Mouse (Mus musculus): ENCODE data around the gene Ldb2.

The Ldb2 gene

GRCm38 (mm10) chr5:44799053-44799860 is at the start of gene Ldb2:
TSS of gene Ldb2 (minus strand) at chr5:44799680.
- no peak for DNase-seq (ENCODE audit: low read depth)

GRCm38 (mm10) chr5:44831287-44831686 is 31.8 kb upstream of the Ldb2 start:
- DNase-seq (ENCODE audit: low read depth) = no peak

- no peak for DNase-seq (ENCODE audit: low read depth)
These were observed 16.0 kb upstream of the Ldb2 start for GRCm38 (mm10) chr5:44815506-44815905.

DNA sequence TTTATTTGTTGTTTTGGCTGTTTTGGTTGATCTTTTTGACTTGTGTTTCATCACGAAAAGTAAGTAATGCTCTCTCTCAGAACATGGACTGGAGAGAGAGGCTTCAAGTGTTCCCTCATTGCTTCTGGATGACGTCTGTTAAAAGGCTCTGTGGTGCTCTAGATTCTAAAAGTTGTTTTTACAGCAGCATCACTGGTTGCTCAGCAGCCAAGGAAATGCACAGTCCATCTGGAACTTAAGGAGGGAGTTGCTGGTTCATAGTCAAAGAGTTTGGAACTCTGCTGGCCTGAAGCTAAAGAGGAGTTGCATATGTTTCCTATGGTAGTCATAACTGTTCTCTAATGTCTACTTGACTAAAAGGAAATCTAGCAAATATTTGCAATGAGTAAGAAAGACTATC is 6.5 kb upstream of the Ldb2 start:
- no peak for DNase-seq (ENCODE audit: low read depth)

DNA sequence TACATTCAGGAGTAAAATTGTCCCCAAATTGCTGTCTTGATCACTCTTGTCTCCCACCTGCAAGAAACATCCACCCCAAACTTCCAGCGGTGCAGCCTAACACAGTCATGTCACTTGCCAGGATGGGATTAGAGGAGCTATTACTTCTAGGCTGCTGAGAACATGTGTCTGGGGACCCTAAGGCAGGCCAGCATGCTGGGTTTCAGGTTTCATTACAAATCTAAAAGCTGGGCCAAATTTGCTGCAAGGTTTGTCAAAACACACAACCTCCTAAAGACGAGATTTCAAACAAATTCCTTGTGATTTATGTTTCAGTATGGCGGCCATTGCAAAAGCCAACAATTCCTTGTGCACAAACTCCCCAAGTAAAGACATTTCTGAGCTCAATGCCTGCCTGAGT is 1.6 kb upstream of the Ldb2 start:
- DNase-seq (ENCODE audit: low read depth) = no peak

GRCm38 (mm10) chr5:44799861-44800260 is 381 bp upstream of the Ldb2 start:
- DNase-seq (ENCODE audit: low read depth) = no peak

- no peak for DNase-seq (ENCODE audit: low read depth)
These were observed 987 bp downstream of the Ldb2 start for GRCm38 (mm10) chr5:44798493-44798892.

DNA sequence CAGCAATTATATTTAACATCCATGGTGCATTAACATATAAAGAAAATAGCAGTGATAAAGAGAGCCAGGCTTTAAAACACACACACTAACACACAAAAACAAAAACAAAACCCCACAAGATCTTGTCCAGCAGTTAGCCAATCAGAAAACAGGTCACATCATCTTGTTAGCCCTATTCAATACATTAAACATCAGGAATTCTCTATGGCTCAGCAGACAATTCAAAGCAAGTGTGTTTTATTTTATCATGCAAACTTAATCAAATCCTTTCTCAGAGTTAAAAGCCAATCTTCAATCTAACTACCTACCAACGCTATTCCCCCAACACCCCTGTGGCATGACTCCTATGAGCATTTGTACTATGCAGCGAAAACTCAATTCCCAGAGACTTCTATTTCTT is 1.4 kb downstream of the Ldb2 start:
- DNase-seq (ENCODE audit: low read depth) = no peak

GRCm38 (mm10) chr5:44784591-44784990 is 14.9 kb downstream of the Ldb2 start:
- no peak for DNase-seq (ENCODE audit: low read depth)

GRCm38 (mm10) chr5:44779340-44779739 is 20.1 kb downstream of the Ldb2 start:
- no peak for DNase-seq (ENCODE audit: low read depth)

DNA sequence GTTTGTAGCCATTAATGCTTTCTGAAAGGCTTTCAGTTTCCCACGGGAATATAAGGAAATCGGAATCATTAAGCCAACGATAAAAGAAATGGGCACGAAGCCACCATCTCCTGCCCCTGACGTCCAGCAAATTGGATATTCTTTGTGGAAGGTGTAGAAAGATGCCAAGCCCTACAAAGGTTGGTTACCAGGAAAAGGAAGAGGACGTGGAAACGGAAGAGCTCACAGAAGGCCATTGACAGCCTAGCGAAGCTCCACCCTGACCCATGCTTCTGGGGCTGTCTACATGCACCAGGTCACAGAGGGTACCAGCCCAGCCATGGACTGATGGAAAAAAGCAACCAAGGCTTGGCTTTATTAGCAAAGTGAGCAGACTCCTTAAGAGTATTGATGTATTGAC is 31.0 kb downstream of the Ldb2 start:
- DNase-seq (ENCODE audit: low read depth) = no peak

- DNase-seq (ENCODE audit: low read depth) = no peak
These were observed 34.6 kb downstream of the Ldb2 start for GRCm38 (mm10) chr5:44764911-44765310.

GRCm38 (mm10) chr5:44759178-44759577 is 40.3 kb downstream of the Ldb2 start:
- DNase-seq (ENCODE audit: low read depth) = no peak

DNA sequence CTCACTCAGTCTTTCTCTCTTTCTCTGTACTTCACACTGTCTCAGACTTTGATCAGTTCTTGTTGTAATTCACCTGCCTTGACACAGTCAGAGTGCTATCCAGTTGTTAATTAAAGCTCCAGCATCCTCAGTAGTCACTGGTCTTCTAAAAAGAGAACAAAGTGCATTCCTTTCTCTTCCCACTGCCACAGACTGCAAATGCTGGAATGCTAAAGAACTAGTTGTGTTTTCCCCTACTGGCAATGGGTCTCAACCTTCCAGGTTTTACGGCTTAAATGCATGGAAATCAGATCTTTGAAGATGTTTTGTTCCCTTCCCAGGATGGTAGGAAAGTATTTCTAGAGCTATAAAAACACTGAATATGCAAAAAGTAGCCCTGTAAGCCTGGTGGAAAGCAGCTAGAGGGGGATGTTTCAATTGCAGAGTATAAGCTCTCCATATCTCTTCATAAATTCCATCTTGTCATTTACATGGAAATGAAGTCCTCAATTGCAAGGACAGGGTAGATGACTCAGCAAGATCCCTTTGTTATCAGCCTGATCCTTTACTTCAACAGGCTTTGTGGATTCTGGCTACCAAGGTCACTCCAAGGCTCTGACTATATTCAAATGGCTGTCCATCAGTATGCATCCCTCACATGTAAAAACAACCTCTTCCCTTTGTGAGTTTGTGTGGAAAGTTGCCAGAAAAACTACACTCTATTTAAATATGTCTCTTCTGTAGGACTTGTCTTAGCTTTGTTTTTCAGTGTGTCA is 45.1 kb downstream of the Ldb2 start:
- DNase-seq (ENCODE audit: low read depth) = no peak

DNA sequence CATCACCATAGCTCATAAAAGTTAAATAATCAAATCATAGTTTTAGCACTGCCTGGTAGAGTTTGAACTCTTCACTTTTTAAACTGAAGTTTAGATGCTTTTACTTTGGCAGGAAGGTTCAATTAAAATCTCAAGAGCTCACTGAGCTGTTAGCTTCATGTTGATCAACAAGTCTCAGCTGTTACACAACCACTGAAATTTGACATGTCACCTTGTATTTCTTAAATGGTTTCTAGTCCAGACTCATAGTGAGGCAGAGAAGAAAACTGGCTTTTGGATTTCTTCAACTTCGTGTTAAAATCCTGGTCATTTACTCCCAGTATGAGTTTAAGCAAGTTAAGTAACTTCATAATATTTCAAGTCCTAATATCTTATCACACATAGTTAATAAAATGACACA is 53.8 kb downstream of the Ldb2 start:
- DNase-seq (ENCODE audit: low read depth) = no peak

- no peak for DNase-seq (ENCODE audit: low read depth)
These were observed 63.1 kb downstream of the Ldb2 start for GRCm38 (mm10) chr5:44736366-44736765.

DNA sequence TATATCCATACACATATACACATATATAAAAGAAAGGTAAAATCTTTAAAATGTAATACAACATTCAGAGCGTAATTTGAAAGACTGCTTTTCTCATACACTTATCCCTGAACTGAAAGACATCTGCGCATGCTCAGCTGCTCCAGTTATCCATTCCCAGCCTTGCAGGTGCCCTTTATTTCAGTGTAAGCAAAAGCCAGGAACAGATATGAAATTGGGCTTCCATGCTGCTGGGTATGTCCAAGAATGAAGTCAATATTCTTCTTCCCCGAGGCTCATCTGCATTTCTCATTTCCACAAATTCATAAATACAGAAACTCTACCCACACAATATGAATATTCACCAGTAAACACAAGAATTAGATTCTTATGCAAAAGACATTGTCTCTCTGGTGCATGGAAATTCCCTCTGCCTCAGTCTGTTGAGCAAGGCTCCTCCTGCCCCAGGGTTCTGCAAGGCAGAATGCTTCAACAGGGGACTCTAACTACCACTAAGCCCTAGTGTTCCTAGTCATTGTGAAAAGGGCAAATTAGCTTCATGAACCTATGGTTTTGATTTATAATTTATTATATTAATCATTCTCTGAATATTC is 65.3 kb downstream of the Ldb2 start:
- no peak for DNase-seq (ENCODE audit: low read depth)

DNA sequence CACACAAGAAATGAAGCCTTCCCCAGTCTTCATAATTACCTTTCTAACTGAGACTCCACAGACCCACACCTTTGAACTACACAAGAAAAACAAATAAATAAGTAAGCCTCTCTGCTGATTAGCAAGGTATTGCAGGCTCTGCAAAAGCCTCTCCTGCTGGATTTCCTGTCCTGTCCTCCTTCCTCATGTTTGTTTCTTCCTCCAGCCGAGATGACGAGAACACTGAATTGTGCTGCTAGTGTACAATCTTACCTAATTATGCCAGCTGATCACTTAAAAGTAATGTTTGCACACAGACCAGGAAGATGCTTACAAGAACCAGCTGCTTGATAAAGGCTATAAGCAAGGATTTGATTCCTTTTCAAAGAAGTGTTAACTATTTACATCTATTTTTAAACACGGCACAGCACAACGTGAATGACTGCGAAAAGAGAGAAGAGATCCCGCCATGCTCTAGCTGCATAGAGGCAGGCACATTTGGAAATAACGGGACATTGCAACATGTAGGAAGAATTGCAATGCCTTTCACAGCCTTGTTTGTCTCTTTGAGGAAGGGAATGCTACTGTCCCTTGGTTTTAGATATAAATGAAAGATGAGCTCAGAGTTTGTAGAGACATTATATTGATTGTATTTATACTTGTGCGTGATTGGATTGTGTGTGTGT is 69.7 kb downstream of the Ldb2 start:
- no peak for DNase-seq (ENCODE audit: low read depth)

DNA sequence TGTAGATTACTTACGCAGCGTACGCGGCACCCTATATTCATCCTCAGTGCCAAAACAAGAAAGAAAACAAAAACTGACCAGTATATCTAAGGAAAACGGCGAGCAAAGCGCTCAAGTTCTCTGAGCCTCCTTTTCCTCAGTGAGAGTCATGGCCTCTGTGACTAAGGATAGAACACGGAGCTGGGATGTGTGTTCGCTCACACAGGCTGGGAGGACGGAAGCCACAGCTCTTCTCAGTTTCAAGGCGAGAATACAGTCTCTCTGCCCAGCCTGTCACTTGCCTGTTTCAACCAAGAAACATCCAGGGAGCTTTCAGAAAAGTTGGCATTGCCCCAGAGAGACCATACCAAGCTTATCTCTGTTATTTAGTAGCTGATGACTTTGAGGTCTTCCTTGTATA is 71.5 kb downstream of the Ldb2 start:
- DNase-seq (ENCODE audit: low read depth) = no peak

GRCm38 (mm10) chr5:44726546-44727476 is 72.7 kb downstream of the Ldb2 start:
- DNase-seq (ENCODE audit: low read depth) = no peak

DNA sequence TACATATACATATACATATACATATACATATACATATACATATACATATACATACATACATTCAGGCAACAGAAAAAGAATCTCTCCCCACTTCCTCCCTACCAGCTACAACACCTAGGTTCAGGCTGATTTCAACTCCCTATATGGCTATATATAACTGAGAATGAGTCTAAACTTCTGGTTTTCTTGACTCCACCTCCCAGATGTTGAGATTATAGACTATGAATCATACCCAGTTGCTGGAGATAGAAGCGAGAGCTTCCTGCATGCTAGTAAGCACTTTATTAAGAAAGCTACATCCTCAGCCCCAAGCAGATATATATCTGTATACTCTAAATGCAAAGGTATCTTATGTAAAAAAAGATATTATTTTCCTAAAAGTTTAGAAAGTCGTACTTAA is 74.0 kb downstream of the Ldb2 start:
- no peak for DNase-seq (ENCODE audit: low read depth)

Measured in fibroblast of lung, adult 2 months (primary cell).